Mouse (Mus musculus): ENCODE results near the gene Spc24. TPM values are rescaled to one million over a fixed set of nuclear protein-coding genes. Genes with fewer than 3 reads are reported as not detected.

Spc24 gene
- total RNA-seq, 2 experiments from 2014 or later: 49.8 to 156 TPM

DNA sequence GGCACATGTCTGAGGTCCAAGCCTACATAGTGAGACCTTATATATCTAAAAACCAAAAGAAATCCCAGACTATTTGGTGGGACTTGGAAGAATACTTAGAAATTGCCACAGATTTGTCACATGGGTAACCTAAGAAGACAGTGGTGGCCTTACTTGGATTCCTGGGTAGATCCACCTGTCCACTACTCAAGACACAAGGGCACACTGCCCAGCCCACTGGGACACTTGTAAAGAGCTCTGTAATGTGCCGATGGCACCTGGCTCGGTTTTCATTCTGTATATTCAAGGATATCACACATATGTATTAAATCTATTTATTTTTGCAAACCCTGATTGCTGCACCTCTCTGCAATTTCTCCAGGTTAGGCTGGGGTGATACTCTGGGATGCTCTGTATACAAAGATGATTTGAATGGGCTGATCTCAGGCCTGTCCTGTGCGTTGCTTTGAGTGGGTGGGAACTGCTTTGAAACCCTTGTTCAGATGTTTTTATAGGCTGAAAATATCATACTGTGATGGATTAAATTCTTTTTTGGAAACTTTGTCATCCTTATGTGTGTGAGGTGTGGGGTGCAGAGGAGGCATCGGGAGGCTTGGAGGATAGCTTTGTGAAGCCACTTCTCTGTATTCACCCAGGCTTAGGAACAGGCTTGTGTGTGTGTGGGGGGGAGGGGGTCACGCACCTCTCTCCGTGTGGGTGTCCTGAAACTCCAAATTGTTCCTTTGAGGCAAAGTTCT lies 10.6 kb downstream of the Spc24 start:
- no peak for ATAC-seq (ENCODE audit: poor library complexity, severe bottlenecking)

- no peak for ATAC-seq (ENCODE audit: poor library complexity, severe bottlenecking)
These were observed 11.6 kb downstream of the Spc24 start for GRCm38 (mm10) chr9:21748491-21748890.

- ATAC-seq (ENCODE audit: poor library complexity, severe bottlenecking): no peak
These were observed 12.1 kb downstream of the Spc24 start for GRCm38 (mm10) chr9:21748033-21748432.

DNA sequence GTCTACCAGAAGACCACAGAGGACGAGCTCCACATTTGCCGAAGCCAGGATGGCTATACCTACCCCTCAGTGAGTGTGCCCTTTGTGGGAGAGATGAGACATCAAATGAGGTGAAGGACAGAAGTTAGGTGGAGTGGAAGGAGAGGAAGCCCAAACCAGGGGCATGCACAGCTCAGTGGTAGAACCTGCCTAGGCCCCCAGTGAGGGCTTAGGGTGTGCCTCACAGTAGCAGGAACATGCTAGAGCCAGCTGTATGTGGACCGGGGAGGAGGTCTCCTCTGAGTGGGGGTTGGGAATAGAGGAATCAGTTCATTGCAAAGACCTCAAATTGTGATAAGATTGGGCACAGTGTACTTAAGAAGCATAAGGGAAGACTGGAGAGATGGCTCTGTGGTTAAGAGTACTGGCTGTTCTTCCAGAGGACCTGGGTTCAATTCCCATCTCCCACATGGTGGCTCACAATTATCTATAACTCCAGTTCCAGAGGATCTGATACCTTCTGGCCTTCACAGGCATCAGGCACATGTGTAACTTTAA lies 12.8 kb downstream of the Spc24 start:
- no peak for ATAC-seq (ENCODE audit: poor library complexity, severe bottlenecking)

DNA sequence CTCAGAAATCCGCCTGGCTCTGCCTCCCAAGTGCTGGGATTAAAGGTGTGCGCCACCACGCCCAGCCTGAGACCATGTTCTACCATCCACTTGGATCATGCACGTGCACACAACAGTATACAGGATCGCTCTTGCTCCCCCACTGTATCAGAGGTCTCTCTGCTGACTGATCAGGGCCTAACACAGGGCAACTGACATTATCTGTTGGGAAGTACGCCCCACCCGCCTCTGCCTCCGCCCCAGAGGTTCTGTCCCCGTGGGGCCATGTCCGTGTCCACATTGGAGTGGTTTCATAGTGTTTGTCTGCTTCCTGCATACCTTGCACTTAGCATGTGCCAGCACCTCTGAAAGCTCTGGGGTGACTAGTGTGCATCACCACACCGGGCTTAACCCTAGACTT lies 18.6 kb downstream of the Spc24 start:
- no peak for ATAC-seq (ENCODE audit: poor library complexity, severe bottlenecking)

GRCm38 (mm10) chr9:21740427-21740826 lies 19.7 kb downstream of the Spc24 start:
- peak; percentile 92 for ATAC-seq (ENCODE audit: poor library complexity, severe bottlenecking)

DNA sequence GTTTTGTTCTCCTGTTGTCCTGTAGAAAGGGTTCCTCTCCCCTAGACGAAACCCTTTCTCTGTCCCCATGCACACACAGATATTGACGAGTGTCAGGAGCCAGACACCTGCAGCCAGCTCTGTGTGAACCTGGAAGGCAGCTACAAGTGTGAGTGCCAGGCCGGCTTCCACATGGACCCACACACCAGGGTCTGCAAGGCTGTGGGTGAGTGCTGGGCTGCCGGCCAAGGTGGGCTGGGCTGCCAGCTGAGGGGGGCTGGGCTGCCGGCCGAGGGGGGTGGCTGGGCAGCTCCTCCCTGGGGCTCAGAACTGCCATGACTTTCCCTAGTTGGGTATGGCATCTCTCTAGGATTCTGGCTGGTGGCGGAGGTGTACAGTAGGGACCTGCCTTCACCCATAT lies 21.3 kb downstream of the Spc24 start:
- no peak for ATAC-seq (ENCODE audit: poor library complexity, severe bottlenecking)

DNA sequence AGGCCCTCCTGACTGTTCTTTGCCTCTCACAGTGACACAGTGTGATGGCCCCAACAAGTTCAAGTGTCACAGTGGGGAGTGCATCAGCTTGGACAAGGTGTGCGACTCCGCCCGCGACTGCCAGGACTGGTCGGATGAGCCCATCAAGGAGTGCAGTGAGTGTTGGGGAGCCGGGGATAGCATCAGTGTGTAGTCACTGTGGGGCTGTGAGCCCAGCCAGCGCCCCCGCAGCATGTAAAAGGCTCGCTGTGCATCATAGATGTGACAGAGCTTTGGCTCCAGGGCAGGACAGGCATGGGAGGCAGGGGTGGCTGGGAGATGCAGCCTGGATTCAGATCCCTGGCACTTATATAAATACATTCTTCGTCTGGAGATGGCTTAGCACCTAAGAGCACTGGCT lies 22.9 kb downstream of the Spc24 start:
- no peak for ATAC-seq (ENCODE audit: poor library complexity, severe bottlenecking)

DNA sequence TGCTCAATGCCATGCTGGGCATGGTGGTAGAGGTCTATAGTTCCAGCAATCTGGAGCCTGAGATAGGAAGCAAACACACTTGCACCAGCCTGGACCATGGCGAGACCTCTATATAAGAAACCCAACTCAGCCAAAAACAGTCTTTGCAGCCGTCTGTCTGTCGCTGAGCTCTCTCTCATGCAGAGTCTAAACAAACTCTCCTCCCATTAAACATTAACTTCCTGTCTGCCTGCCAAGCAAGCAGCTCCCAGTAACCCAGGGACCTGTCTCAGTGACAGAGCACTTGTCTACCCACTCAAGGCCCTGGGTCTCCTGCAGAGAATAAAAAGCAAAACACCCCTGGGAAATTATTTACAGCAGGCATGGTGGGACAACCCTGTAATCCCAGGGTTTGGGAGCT lies 23.5 kb downstream of the Spc24 start:
- no peak for ATAC-seq (ENCODE audit: poor library complexity, severe bottlenecking)

DNA sequence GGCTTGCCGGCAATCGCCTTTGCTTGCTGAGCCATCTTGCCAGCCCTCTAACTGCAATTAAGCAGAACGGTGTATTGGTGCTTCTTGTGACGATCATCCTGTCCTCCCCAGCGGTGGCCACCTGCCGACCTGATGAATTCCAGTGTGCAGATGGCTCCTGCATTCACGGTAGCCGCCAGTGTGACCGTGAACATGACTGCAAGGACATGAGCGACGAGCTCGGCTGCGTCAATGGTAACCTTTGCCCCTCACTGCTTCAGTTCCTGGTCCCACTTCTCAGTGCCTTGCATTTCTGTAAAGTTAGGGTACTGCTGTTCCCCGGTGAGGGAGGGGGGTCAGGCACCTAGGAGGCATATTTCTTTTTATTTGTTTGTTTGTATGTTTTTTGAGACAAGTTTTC lies 25.0 kb downstream of the Spc24 start:
- no peak for ATAC-seq (ENCODE audit: poor library complexity, severe bottlenecking)

GRCm38 (mm10) chr9:21733989-21734388 lies 26.1 kb downstream of the Spc24 start:
- no peak for ATAC-seq (ENCODE audit: poor library complexity, severe bottlenecking)

DNA sequence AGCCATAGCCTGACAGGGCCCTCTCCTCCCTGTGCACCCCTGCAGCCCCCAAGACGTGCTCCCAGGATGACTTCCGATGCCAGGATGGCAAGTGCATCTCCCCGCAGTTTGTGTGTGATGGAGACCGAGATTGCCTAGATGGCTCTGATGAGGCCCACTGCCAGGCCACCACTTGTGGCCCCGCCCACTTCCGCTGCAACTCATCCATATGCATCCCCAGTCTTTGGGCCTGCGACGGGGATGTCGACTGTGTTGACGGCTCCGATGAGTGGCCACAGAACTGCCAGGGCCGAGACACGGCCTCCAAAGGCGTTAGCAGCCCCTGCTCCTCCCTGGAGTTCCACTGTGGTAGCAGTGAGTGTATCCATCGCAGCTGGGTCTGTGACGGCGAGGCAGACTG lies 26.7 kb downstream of the Spc24 start:
- ATAC-seq (ENCODE audit: poor library complexity, severe bottlenecking): no peak

GRCm38 (mm10) chr9:21732288-21732687 lies 27.8 kb downstream of the Spc24 start:
- no peak for ATAC-seq (ENCODE audit: poor library complexity, severe bottlenecking)

DNA sequence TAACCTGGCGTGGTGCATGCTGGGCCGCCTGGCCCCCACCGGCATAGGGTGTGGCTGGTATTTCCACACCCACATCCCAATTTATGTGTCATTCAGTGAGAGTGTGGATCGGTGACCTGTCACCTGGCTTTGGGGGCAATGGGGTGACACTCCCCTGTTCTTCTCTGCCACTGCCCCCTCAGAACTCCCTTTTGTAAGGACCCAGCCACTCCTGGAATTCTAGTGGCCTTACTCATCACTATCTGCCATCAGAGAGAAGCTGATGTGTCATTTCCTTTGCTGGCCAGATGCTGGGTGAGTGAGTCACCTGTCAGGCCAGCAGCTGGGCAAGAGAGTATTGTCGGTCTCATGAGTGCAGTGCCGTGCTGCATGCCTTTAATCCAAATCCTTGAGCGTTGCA lies 30.8 kb downstream of the Spc24 start:
- 0 out of 2 replicates have a peak, but pooled peaks have one; percentile 11 for ATAC-seq (ENCODE audit: poor library complexity, severe bottlenecking)

DNA sequence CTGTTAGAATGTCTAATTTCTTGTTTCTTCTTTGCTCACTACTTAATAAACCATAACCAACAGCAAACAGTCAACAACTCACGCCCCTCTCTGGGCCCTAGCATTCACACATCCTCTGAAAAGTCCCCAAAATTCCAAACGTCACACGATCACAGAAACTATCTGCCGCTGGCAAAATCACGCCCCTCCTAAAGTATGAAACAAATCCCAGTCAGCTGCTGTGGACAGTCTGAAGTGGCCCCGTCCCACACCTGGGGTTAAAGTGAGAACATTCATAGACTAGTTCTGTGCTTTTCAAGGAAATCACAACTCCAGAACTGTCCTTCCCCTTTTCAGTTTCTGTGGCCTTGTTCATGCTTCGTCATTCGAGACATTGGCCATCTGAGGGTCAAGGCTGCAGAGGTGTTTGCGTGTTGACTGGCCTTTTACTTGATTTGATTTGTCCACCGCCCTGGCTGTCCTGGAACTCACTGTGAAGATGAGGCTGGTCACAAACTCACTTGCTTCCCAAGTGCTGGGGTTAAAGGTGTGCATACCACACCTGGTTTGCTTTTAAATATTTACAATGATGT lies 31.8 kb downstream of the Spc24 start:
- ATAC-seq (ENCODE audit: poor library complexity, severe bottlenecking): 0 out of 2 replicates have a peak, but pooled peaks have one; percentile 12

GRCm38 (mm10) chr9:21726218-21726975 lies 33.7 kb downstream of the Spc24 start:
- no peak for ATAC-seq (ENCODE audit: poor library complexity, severe bottlenecking)

- 0 out of 2 replicates have a peak, but pooled peaks have one; percentile 11 for ATAC-seq (ENCODE audit: poor library complexity, severe bottlenecking)
These were observed 34.6 kb downstream of the Spc24 start for GRCm38 (mm10) chr9:21725224-21726121.

DNA sequence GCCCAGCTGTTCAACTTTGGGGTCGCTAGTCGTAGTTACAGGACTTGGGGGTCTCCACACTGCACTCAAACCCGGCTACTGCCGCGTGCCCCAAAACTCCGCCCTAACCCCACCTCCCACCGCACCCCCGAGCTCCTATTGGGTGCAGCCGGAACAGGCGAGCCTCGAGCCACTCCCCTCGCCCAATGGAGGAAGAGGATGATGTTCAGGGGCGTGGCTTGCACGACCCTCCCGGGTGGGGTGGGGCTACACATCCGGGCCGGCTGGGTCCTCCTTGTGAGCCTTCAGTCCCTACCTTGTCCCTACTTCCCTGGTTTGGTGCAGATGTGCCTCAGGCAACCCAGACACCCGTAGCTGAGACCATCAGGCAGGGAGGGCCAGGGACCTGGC lies 36.0 kb downstream of the Spc24 start:
- ATAC-seq (ENCODE audit: poor library complexity, severe bottlenecking): peak; percentile 85

DNA sequence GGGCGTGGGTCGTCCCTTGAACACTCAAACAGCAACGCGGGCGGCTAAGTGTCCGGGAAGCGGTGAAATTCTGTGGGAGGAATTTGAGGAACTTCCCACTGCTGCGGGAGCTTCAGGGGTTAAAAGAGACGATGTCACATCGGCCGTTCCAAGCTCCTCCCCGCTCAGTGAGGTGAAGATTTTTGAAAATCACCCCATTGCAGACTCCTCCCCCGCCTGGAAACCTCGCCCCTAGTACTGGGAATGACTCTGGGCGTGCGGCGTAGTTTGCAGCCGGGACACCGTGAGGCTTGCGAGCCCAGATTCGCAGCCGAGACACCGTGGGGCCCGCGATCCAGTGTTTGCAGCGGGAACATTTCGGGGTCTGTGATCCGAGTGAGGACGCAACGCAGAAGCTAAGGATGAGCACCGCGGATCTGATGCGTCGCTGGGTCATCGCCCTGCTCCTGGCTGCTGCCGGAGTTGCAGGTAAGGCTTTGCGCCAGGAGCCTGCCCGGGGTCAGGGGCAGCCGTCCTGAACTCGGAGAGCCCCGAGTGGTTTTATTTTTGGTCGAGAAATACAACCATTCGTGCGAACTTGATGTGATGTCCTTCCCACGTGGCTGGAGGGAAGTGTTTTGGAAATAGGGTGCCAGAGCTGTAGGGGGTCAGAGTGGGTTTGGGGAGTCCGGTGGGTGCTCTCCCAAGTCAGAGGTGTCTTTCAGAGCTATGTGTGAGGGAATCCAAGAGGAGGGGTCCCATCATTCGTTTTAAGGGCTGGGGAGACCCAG lies 36.5 kb downstream of the Spc24 start, which contains the start of gene Ldlr:
Gene Ldlr (plus strand): TSS at position 107 of the 770 bp plus-strand sequence.
- ATAC-seq (ENCODE audit: poor library complexity, severe bottlenecking): peak; percentile 74

DNA sequence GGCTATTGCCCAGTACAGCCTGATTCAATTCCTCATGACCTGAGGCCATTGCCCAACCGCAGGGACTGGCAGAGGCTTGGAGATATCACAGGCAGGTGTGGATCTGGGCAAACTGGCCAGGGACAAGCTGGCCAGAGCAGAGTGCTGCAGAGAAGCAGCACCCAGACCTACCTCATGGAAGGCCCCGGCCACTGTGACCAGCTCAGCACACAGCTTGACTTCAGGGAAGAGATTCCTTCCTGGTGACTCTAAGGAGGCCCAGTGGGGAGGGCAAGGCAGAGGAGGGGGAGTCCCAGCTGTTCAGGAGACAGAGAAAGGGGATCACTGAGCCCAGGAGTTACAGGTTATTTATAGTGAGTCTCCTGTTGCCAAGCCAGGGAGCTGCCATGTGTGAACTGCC lies 39.1 kb downstream of the Spc24 start:
- ATAC-seq (ENCODE audit: poor library complexity, severe bottlenecking): no peak

Data from megakaryocyte, adult 5-6 weeks (primary cell).